Mouse (Mus musculus): Measurements from ENCODE around the gene Sbno1.

The Sbno1 gene

GRCm38 (mm10) chr5:124425412-124426259, at the start of gene Sbno1:
Gene Sbno1, minus strand, starts transcription at chr5:124426001.
- WGBS: under 1% methylated on average over 65 of the region's 81 CpGs

DNA sequence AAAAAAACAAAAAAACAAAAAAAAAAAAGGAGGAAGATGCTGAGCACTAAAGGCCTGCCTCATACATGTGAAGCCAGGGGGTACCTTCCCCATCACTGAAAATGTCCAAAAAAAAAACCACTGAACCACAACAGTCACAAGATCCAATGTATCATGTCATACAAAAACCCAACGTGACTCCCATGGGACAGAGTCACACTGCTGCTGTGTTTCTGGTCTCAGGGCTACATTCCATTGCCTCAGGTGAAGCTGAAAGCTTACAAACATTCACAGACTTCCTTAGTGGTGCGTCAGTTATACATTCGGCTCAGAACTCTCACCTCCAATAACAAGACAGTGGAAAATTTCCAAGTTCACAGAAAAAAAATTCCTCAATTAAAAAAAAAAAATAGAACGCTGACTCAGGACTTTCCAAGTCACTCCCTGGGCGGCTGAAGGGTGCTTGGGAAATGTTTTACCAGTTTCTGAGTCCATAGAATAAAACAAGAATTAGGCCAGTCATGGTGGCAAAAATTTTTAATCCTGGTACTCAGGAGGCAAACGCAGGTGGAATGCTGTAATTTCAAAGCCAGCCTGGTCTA, 44.9 kb upstream of the Sbno1 start:
- 73% methylated on average over 6 of the region's 6 CpGs for WGBS

DNA sequence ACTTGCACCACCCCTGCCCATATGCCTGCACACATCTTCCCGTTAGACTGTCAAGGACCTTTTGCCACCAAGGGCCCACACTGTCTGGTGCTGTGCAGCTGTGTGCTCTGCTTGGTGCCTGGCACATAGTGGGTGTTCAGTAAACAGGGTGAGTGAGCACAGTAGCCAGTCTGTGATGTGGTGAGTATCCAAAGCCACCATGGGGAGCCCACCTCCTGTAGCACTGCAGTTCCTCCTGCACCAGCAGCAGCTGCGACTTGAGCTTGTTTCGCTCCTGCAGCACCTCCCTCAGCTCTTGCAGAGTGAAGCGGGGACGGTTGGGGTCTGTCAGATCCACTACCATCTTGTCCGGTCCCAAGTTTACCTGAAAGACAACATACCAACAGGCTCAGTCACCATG, 43.7 kb upstream of the Sbno1 start:
- WGBS: 92% methylated on average over 6 of the region's 6 CpGs

DNA sequence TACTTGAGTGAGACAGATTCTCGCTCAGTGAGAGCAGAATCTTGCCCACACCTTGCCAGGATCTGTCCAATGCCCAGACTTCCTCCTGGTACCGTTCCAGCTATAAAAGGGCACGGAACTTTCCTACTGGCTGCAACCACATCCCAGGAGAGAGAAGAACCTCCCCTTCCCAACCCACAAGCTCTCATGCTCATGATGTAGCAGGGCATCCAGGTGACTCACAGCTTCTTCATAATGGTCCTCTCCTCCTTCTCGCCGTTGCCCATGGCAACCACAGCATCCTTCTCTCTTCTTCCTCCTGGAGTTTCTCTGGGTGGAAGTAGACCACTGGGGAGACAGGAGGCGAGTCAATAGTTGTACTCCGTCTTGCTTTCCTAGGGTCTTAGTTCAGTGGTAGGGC, 42.6 kb upstream of the Sbno1 start:
- WGBS: 71% methylated on average over 7 of the region's 7 CpGs

GRCm38 (mm10) chr5:124467766-124468165, 42.0 kb upstream of the Sbno1 start:
- 88% methylated on average over 1 of the region's 1 CpGs for WGBS

DNA sequence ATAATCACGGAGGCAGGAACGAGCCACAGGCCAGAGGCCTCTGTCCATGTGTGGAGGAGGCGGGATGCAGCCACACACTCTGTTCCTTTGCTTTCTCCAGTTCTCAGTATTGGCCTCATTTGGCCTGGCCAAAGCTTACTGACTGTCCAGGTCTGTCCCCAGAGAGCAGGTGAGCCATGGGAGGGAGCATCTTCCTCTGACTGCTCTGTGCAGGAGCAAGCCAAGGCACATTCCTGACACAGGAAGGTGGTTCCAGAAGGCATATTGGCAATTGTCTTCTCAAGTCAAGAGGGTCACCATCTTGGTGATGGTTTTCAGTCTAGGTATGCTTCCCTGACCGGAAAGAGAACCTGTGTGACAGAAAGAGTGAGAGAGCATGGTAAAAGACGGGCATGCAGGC, 37.7 kb upstream of the Sbno1 start:
- WGBS: 85% methylated on average over 5 of the region's 5 CpGs

GRCm38 (mm10) chr5:124462297-124463025, 36.7 kb upstream of the Sbno1 start:
- 87% methylated on average over 8 of the region's 8 CpGs for WGBS

DNA sequence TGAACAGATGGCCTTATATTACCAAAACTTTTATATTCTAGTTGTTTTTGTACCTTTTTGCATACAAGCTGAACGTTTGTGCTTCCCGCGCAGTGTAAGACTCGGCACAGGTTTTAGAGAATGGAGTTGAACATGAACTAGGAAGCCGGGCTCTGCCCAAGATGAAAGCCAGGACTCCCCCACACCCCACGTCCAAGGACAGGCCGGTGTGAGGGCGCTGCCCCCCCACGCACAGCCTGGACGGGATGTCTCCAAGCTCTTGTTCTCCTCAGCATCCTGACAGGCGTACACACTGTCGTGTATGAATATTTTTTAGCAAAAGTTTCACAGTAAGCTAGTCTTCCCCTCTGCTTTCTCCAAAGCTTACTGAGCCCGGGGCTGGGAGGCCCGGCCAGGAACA, 35.1 kb upstream of the Sbno1 start:
- 84% methylated on average over 14 of the region's 14 CpGs for WGBS

- 65% methylated on average over 6 of the region's 6 CpGs for WGBS
These were observed 31.0 kb upstream of the Sbno1 start for GRCm38 (mm10) chr5:124456762-124457161.

DNA sequence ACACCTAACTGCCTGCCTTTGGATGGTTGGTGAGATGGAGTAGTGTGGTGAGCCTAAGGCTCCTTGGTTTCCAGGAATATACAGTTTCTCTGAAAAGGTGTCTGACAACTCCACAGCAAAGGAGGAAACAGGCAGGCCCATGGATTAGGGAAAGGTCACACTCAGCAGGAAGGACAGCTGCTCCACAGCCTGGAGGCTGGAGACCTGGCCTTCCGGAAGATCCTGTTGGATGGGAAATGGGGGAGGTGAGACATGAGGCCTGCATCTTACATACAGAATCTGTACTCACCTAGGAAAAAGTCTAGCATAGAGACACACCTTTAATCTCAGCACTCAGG, 28.2 kb upstream of the Sbno1 start:
- 74% methylated on average over 1 of the region's 1 CpGs for WGBS

DNA sequence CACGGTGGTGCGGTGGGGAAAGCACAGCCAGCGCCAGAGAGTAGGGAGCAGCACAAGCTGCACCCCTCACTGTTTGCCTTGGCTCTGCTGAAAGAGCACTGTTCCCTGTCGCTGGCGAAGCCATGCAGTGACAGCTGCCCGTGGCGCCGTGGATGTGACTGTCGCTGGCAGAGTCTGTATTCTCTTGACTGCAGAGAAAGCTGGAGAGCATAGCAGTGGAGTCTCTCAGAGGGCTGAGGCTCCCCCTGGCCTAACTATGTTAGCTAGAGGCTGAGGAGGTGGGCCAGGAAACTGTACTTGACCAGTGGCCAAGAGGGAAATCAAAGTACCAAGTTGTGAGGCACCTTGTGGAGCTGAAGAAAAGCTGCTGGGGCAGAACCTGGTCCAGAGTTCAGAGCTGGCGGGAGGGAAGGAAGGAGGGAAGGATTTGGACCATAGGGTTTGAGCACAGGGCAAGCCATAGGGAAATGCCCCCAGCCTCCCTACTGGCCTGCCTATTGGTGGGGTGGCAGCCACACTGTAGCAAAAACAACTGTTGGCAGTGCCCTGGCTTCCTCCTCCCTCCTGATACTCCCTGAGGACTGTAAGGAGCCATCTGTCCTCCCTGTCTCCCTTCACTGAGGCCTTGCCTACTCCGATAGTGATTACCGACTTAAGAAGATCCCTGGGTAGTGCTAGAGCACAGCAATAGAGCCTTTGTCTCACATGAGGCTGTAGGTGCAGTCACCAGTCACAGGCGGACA, 27.7 kb upstream of the Sbno1 start:
- WGBS: 33% methylated on average over 13 of the region's 13 CpGs

- 30% methylated on average over 15 of the region's 15 CpGs for WGBS
These were observed 26.9 kb upstream of the Sbno1 start for GRCm38 (mm10) chr5:124452494-124453228.

DNA sequence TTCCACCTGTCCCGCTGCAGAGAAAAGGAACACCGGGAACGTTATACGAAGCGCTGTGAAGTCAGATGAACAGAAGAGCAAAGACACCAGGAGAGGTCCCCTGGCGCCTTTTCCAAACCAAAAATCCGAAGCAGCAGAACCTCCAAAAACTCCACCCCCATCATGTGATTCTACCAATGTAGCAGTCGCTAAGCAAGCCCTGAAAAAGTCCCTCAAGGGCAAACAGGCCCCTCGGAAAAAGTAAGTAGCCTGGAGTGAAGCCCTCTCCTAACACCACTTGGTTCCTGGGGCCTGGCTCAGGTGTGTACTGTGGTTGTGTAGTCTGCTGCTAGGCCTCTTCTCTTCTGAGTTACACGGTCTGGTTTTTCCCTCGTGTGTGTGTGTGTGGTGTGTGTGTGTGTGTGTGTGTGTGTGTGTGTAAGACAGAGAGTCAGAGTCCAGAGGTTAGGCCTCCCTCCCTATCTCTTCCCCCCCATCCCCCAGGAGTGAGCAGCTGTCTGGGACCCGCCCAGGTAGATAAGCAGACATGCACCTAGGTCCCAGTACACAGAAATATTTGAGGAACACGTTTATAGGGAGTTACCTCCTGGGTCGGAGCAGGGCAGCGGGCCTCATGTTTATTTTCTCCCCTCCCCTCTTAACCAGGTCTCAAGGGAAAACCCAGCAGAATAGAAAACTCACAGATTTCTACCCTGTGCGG, 25.0 kb upstream of the Sbno1 start:
- WGBS: 66% methylated on average over 16 of the region's 16 CpGs

- WGBS: 40% methylated on average over 7 of the region's 7 CpGs
These were observed 24.2 kb upstream of the Sbno1 start for GRCm38 (mm10) chr5:124450051-124450450.

- 39% methylated on average over 6 of the region's 6 CpGs for WGBS
These were observed 23.7 kb upstream of the Sbno1 start for GRCm38 (mm10) chr5:124449494-124449893.

- WGBS: 6% methylated on average over 15 of the region's 15 CpGs
These were observed 20.6 kb upstream of the Sbno1 start for GRCm38 (mm10) chr5:124446301-124446881.

DNA sequence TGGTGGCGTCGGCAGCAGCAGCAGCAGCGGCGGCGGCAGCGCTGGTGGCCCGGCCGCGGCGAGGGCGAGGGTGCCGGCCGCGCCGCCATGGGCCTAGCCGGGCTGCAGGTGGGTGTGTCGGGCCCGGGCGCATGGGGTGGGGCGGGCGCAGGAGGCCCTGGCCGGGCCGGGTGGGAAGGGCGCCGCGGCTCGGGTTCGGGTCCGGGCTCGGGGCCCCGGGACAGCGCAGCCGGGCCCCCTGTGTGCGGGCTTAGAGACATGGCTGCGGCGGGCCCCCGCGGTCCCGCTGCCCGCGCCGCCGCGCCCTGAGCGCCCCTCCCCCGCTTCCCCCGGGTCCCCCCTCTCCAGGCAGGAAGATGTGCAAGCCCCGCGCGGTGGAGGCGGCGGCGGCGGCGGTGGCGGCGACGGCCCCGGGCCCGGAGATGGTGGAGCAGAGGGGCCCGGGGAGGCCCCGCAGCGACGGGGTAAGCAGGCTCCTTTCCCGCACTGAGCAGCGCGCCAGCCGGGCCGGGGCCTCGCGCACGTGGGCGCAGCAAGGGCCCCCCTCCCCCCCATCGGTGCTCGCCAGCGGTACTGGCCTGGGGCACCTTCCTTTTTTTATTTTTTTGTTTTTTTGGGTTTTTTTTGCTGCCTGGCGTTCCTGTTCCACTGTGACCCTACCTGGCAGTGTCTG, 20.0 kb upstream of the Sbno1 start:
- 1% methylated on average over 61 of the region's 77 CpGs for WGBS

DNA sequence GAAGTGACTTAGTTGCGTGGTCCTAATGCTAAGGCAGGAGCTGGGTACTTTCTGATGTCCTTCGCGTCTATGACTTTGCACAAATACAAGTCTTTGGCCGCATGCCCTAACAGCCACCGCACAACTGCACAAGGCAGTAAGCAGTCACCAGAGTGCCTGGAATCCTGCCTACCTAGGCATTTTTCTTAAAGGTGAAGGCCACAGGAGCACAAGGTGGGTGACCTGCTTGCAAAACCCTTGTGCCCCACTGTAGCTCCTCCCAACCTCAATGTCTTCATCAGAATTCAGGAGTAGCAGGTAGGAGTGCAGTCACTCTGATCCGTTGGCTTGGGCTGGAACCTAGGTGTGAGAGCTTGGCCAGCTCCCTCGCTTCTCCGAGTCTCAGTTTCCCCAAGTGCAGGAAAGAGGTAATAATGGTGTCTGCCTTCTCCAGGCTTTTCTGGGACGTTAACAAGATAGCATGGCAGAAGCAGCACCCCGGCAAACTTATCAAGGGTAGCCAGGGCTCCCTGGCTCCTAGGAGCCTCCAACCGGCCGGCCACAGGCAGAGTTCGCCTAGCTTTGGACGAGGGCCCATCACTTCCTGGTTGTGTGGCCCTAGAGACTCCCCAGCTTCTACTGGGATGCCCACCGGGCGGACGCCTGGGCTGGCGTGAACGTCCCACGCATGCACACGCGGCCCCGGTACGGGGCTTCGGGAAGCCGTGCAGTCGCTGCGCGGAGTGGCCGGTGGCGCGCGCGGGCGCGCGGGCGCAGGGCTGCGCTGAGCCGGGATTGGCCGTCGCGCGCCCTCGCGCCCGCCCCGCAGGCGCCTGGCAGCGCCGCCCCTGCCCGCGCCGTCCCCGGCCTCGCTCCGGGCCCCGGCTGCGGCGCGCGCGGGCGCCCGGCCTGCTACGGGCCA, 19.1 kb upstream of the Sbno1 start:
- WGBS: 8% methylated on average over 56 of the region's 66 CpGs

DNA sequence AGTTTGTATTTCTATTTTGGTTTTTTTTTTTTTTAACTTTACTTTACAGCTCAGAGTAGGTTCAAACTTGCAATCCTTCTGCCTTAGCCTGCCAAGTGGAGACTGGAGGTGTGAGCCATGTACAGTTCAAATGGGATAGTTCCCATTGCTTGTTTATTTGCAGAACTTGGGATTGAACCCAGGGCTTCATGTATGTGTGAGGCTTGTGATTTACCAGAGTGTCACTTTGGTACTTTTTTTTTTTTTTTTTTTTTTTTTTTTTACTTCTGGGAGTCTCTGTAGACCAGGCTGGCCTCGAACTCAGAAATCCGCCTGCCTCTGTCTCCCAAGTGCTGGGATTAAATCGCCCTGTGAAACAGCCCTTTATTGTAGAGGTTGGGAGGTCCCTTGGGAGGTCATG, 18.4 kb upstream of the Sbno1 start:
- WGBS: 59% methylated on average over 3 of the region's 3 CpGs
